In genomic region chr14:79787918-79788317, GRCm38 (mm10) we compare ENCODE assay signal across 29 mouse cellular contexts. TPM values are rescaled to one million over a fixed set of nuclear protein-coding genes. Genes with fewer than 3 reads are reported as not detected.
"Had no signal": no experiment of that assay in that cellular context is flagged by ENCODE, and none has a peak within 500 bp of the region (broad histone marks: within the 10 kb centered on the region; RNA-seq: fewer than 3 reads in every experiment).

No protein-coding gene starts in this region.

- H3K4me2 ChIP-seq: heart, embryonic 13.5 days; heart, embryonic 15.5 days; hindbrain, embryonic 13.5 days; hindbrain, embryonic 15.5 days; kidney, embryonic 15.5 days; limb, embryonic 13.5 days; limb, embryonic 15.5 days; liver, embryonic 12.5 days had no signal

- H3K9me3 ChIP-seq: heart, embryonic 10.5 days; heart, embryonic 13.5 days; heart, embryonic 15.5 days; hindbrain, embryonic 13.5 days; hindbrain, embryonic 15.5 days; kidney, embryonic 15.5 days; limb, embryonic 13.5 days; limb, embryonic 15.5 days; liver, embryonic 12.5 days had no signal

- H3K4me1 ChIP-seq: heart, embryonic 10.5 days; heart, embryonic 13.5 days; heart, embryonic 15.5 days; hindbrain, embryonic 15.5 days; kidney, embryonic 15.5 days; liver, embryonic 12.5 days had no signal

- H3K4me3 ChIP-seq: heart, embryonic 10.5 days; heart, embryonic 13.5 days; heart, embryonic 15.5 days; hindbrain, embryonic 13.5 days; hindbrain, embryonic 15.5 days; kidney, embryonic 15.5 days; limb, embryonic 13.5 days; limb, embryonic 15.5 days; liver, embryonic 12.5 days had no signal

- DNase-seq: gastrocnemius, postnatal 14 days; gastrocnemius, postnatal 36 days; heart, adult 18-20 months; heart, postnatal 14 days; heart, postnatal 36 days; kidney, adult 11 months; kidney, adult 2 months; kidney, adult 9 months; kidney, postnatal 14 days; kidney, postnatal 36 days; layer of hippocampus, adult 9-11 months; layer of hippocampus, postnatal 36 days; left cerebral cortex, postnatal 4 days; lung, adult 18-20 months had no signal

- ATAC-seq: hindbrain, postnatal 0 days; intestine, embryonic 16.5 days; liver, embryonic 12.5 days had no signal

- H3K27me3 ChIP-seq: heart, embryonic 15.5 days; hindbrain, embryonic 15.5 days; kidney, embryonic 15.5 days; liver, embryonic 12.5 days had no signal

- H3K9ac ChIP-seq: heart, embryonic 13.5 days; heart, embryonic 15.5 days; hindbrain, embryonic 13.5 days; hindbrain, embryonic 15.5 days; kidney, embryonic 15.5 days; limb, embryonic 13.5 days; limb, embryonic 15.5 days; liver, embryonic 12.5 days; liver, embryonic 14.5 days had no signal

- H3K36me3 ChIP-seq: heart, embryonic 10.5 days; heart, embryonic 13.5 days; heart, embryonic 15.5 days; hindbrain, embryonic 13.5 days; hindbrain, embryonic 15.5 days; kidney, embryonic 15.5 days; limb, embryonic 13.5 days; limb, embryonic 15.5 days; liver, embryonic 12.5 days had no signal

- H3K27ac ChIP-seq: heart, embryonic 10.5 days; heart, embryonic 13.5 days; heart, embryonic 15.5 days; hindbrain, embryonic 13.5 days; hindbrain, embryonic 15.5 days; hindbrain, postnatal 0 days; kidney, embryonic 15.5 days; kidney, postnatal 0 days; limb, embryonic 13.5 days; limb, embryonic 15.5 days; liver, embryonic 12.5 days; liver, embryonic 14.5 days had no signal

RNA-seq across cellular contexts. Expression of gene Pcdh8, which starts 16.8 kb away (rescaled TPM):
- polyA plus RNA-seq: liver, adult 2 months; liver, embryonic 12.5 days; liver, embryonic 14.5 days; liver, embryonic 16.5 days had no signal
